Mouse (Mus musculus) MEL (cell line): ENCODE data around the gene Hsf4.
A peak's percentile ranks its signal among the peaks of the same experiment; 100 is the strongest.

Experiments used
- CTCF ChIP-seq, 3 experiments: IDR thresholded peaks in 2 of 3; conservative IDR thresholded peaks in 1 of 3; 2 replicates each; pipeline ENCODE4 v1.5.1; 2011 to 2012; ENCODE audit warnings: low read length in 3 of 3, low read depth in 2 of 3, mild to moderate bottlenecking in 2 of 3, improper control_type of control experiment in 1 of 3, inconsistent platforms in 1 of 3, mixed read lengths in 1 of 3, moderate library complexity in 1 of 3; ENCODE audit not compliant: control insufficient read depth in 1 of 3, insufficient read depth in 1 of 3, poor library complexity in 1 of 3, severe bottlenecking in 1 of 3
- EP300 ChIP-seq, 2 experiments: IDR thresholded peaks; 2 replicates each; pipeline ENCODE4 v1.6.1; 2011; ENCODE audit warnings: improper control_type of control experiment in 2 of 2, low read length in 2 of 2, low read depth in 1 of 2, mild to moderate bottlenecking in 1 of 2
- MXI1 ChIP-seq: IDR thresholded peaks from 2 replicates; pipeline ENCODE4 v1.6.1; 2011; ENCODE audit warnings: mild to moderate bottlenecking, low read depth, low read length, improper control_type of control experiment
- NELFE ChIP-seq: IDR thresholded peaks from 2 replicates; pipeline ENCODE4 v1.6.1; 2011; ENCODE audit warnings: low read depth, low read length, improper control_type of control experiment
- POLR2A ChIP-seq, 2 experiments: IDR thresholded peaks; 2 replicates each; pipeline ENCODE4 v1.6.1; 2011 to 2012; ENCODE audit warnings: low read length in 2 of 2, mild to moderate bottlenecking in 2 of 2, control low read depth in 1 of 2, improper control_type of control experiment in 1 of 2, low read depth in 1 of 2, moderate library complexity in 1 of 2; ENCODE audit not compliant: control insufficient read depth in 1 of 2, insufficient read depth in 1 of 2, poor library complexity in 1 of 2
- TCF12 ChIP-seq: IDR thresholded peaks from 2 replicates; pipeline ENCODE4 v1.6.1; 2014; ENCODE audit warnings: low read depth, mild to moderate bottlenecking, inconsistent platforms, low read length, improper control_type of control experiment, moderate library complexity

DNA sequence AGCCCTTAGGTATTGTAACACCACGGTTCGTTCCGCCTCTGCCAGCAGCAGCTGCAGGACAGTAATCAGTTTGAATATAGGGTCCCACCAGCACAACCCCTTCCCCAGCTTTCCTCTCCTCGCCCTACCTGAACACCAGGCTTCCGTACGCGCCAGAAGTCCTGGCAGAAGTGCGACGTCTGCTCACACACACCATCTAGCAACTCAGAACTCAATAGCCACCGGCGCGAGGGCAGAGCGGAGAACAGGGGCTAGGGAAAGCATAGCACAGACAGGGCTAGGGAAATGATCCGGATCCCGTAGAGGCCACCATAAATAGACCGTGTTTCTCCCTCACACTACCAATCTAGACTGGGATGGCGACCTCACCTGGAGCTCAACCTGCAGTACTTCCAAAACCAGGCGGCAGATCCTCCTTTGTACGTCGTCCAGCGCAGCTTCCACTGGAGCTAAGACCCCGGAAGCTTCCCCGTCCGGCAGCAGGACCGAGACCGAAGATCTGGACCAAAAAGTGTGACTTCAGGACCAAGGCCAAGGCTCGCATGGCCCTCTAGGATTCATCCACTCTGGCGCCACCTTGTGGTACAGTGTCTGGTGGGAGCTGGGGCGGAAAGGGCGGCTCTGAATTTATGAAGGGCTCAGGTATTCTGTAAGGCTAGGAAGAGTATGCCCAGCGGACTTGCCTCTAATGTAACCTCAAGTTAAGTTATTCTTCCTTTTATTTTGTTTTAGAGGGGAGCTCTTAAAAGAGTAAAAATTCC lies 21.1 kb downstream of the Hsf4 start:
- TF ChIP-seq EP300 (IDR thresholded peaks at IDR 0.05; ENCODE audit: low read depth in 1 of 2, low read length in 2 of 2) (0 out of 4 replicates have a peak, but pooled peaks of 1 of the 2 experiments have one; percentile 25), POLR2A (IDR thresholded peaks at IDR 0.05; ENCODE audit: control insufficient read depth in 1 of 2, insufficient read depth in 1 of 2, low read depth in 1 of 2, low read length in 2 of 2, poor library complexity in 1 of 2) (no peak), NELFE (no peak), TCF12 (no peak), CTCF (IDR thresholded peaks at IDR 0.05 in 2 of 3, conservative IDR thresholded peaks at IDR 0.05 in 1 of 3; ENCODE audit: control insufficient read depth in 1 of 3, insufficient read depth in 1 of 3, low read depth in 2 of 3, low read length in 3 of 3, poor library complexity in 1 of 3, severe bottlenecking in 1 of 3) (peak; percentile 81 to 98 (median 95)), MXI1 (peak; percentile 98)
